Comparison of ENCODE assay signal across 37 mouse cellular contexts in the genomic region with DNA sequence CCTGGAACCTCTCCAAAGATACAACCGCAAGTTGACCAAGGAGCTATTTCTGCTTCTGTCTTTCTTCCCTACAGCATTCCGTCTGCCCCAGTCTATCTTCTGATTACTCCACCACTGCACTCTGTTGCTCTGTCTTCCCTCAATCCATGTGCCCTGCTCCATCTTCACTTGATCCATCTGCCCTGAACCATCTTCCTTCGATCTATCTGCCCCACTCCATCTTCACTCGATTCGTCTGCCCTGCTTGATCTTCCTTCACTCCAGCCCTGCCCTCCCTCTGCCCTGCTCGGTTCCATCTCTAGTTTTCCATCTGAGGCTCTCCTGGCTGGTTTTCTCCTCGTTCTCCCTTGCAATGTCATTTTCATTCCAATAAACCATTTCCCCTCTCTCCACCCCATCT. TPM values are rescaled to one million over a fixed set of nuclear protein-coding genes. Genes with fewer than 3 reads are reported as not detected.
A peak's percentile ranks its signal among the peaks of the same experiment; 100 is the strongest.
DNase-seq lines count a peak whose midpoint lies in the region; ATAC-seq and TF ChIP-seq lines count a peak whose summit lies in the region.
"Had no signal": no experiment of that assay in that cellular context is flagged by ENCODE, and none has a peak within 500 bp of the region (broad histone marks: within the 10 kb centered on the region; RNA-seq: fewer than 3 reads in every experiment).

No protein-coding gene starts in this region.

- ATAC-seq in intestine, embryonic 14.5 days (replicated peaks; ENCODE audit: low FRiP score, low TSS enrichment, low read depth) = peak; percentile 20; the same call in 1 of the 2 replicates
- peak; percentile 34 for ATAC-seq in intestine, postnatal 0 days
- ATAC-seq in inflammation-experienced regulatory T-cells, adult 6 months = no peak
- no peak for ATAC-seq in monocyte, adult 5-6 weeks (replicated peaks; ENCODE audit: insufficient number of reproducible peaks, low FRiP score, low TSS enrichment, poor library complexity, severe bottlenecking)
- ATAC-seq: activated CD4-positive, CD25-positive, alpha-beta regulatory T cell, adult 4 months; CD4-positive, CD25-positive, alpha-beta regulatory T cell, adult 4 months; forebrain, embryonic 15.5 days; hindbrain, postnatal 0 days; Patski had no signal

- H3K4me2 ChIP-seq in intestine, embryonic 14.5 days (ENCODE audit: low read length) = no peak overlapping the region
- peak overlapping the region; percentile 17; the same call in 1 of the 2 replicates for H3K4me2 ChIP-seq in intestine, postnatal 0 days (replicated peaks; ENCODE audit: low read depth)
- H3K4me2 ChIP-seq: embryonic facial prominence, embryonic 13.5 days; forebrain, embryonic 12.5 days; forebrain, embryonic 15.5 days; heart, embryonic 13.5 days; hindbrain, embryonic 14.5 days had no signal

- H3K27me3 ChIP-seq in intestine, embryonic 14.5 days (replicated peaks; ENCODE audit: control insufficient read depth, insufficient read depth, low read length) = no peaks in the 10 kb centered on the region
- H3K27me3 ChIP-seq in intestine, postnatal 0 days (replicated peaks; ENCODE audit: control insufficient read depth, insufficient read depth, low read length) = no peaks in the 10 kb centered on the region
- H3K27me3 ChIP-seq: embryonic facial prominence, embryonic 13.5 days; forebrain, embryonic 12.5 days; forebrain, embryonic 15.5 days; heart, embryonic 13.5 days had no signal

- peak; percentile 52 for DNase-seq in R1 (ENCODE audit: low read depth, low spot score)
- no peak for DNase-seq in intestine, embryonic 14.5 days (ENCODE audit: low spot score)
- no peak for DNase-seq in gastrocnemius, postnatal 36 days
- DNase-seq: adrenal gland, postnatal 10 days; adrenal gland, postnatal 36 days; cerebellum, adult 18-20 months; cerebellum, adult 9-10 months; cerebellum, postnatal 36 days; embryo, embryonic 11 days; gastrocnemius, postnatal 25 days; heart, adult 2 months; heart, postnatal 14 days; heart, postnatal 4 days; kidney, adult 11 months had no signal

- no peak for TF ChIP-seq CTCF in intestine, postnatal 0 days (IDR thresholded peaks at IDR 0.05; ENCODE audit: low read depth)

- H3K4me1 ChIP-seq in intestine, embryonic 14.5 days (replicated peaks; ENCODE audit: control insufficient read depth, insufficient read depth, low read length) = no peaks in the 10 kb centered on the region
- H3K4me1 ChIP-seq in intestine, postnatal 0 days (replicated peaks; ENCODE audit: control insufficient read depth, insufficient read depth, low read length) = no peaks in the 10 kb centered on the region; the same call in 1 of the 2 replicates
- H3K4me1 ChIP-seq: embryonic facial prominence, embryonic 10.5 days; embryonic facial prominence, embryonic 13.5 days; forebrain, embryonic 12.5 days; forebrain, embryonic 15.5 days; heart, embryonic 13.5 days had no signal

- H3K36me3 ChIP-seq in intestine, embryonic 14.5 days (ENCODE audit: control insufficient read depth, insufficient read depth, low read length) = no peaks in the 10 kb centered on the region
- H3K36me3 ChIP-seq in intestine, postnatal 0 days (ENCODE audit: control insufficient read depth, insufficient read depth) = no peaks in the 10 kb centered on the region; the same call in 1 of the 2 replicates
- H3K36me3 ChIP-seq: embryonic facial prominence, embryonic 10.5 days; embryonic facial prominence, embryonic 13.5 days; forebrain, embryonic 12.5 days; forebrain, embryonic 15.5 days; G1E; heart, embryonic 10.5 days; heart, embryonic 13.5 days had no signal

- peak overlapping the region; percentile 51 for H3K27ac ChIP-seq in intestine, embryonic 14.5 days (ENCODE audit: low read depth)
- no peak overlapping the region for H3K27ac ChIP-seq in intestine, postnatal 0 days (ENCODE audit: low read depth, low read length)
- H3K27ac ChIP-seq: embryonic facial prominence, embryonic 10.5 days; embryonic facial prominence, embryonic 13.5 days; forebrain, embryonic 12.5 days; forebrain, embryonic 15.5 days; heart, adult 2 months; heart, embryonic 10.5 days; heart, embryonic 13.5 days; hindbrain, embryonic 14.5 days; hindbrain, postnatal 0 days had no signal

- no peak overlapping the region for H3K4me3 ChIP-seq in intestine, embryonic 14.5 days (ENCODE audit: low read depth, low read length)
- H3K4me3 ChIP-seq in intestine, postnatal 0 days (ENCODE audit: low read depth, low read length) = no peak overlapping the region
- H3K4me3 ChIP-seq: embryonic facial prominence, embryonic 10.5 days; embryonic facial prominence, embryonic 13.5 days; erythroblast, embryonic 14.5 days; forebrain, embryonic 12.5 days; forebrain, embryonic 15.5 days; heart, adult 2 months; heart, embryonic 10.5 days; heart, embryonic 13.5 days had no signal

- intact Hi-C loops in gastrocnemius, postnatal 36 days (cut with DNase I) = no loop called here

- WGBS in intestine, embryonic 14.5 days = 67% methylated on average over 7 of the region's 7 CpGs
- WGBS in intestine, postnatal 0 days = 46% methylated on average over 7 of the region's 7 CpGs

- H3K9ac ChIP-seq in intestine, embryonic 14.5 days (ENCODE audit: low read length) = no peak overlapping the region
- H3K9ac ChIP-seq in intestine, postnatal 0 days (ENCODE audit: low read depth, low read length) = no peak overlapping the region
- H3K9ac ChIP-seq: embryonic facial prominence, embryonic 13.5 days; forebrain, embryonic 12.5 days; forebrain, embryonic 15.5 days; heart, embryonic 13.5 days; hindbrain, embryonic 14.5 days had no signal

- no peaks in the 10 kb centered on the region for H3K9me3 ChIP-seq in intestine, embryonic 14.5 days (ENCODE audit: control insufficient read depth, low read length)
- H3K9me3 ChIP-seq in intestine, postnatal 0 days (ENCODE audit: control insufficient read depth) = no peaks in the 10 kb centered on the region
- H3K9me3 ChIP-seq: embryonic facial prominence, embryonic 10.5 days; embryonic facial prominence, embryonic 13.5 days; forebrain, embryonic 12.5 days; forebrain, embryonic 15.5 days; G1E; heart, embryonic 10.5 days; heart, embryonic 13.5 days had no signal

RNA-seq across cellular contexts. Expression of gene Hnf4a, which starts 3.4 kb away (rescaled TPM):
- polyA plus RNA-seq in intestine, embryonic 14.5 days (2014; fragmentation: Nextera tagmentation; extraction: Ambion mirVana) = 89.8 and 90.5 TPM in 2 replicates
- polyA plus RNA-seq in intestine, postnatal 0 days (2015; fragmentation: Nextera tagmentation; extraction: Ambion mirVana) = 50.8 and 53.0 TPM in 2 replicates
- not detected for polyA plus RNA-seq in inflammation-experienced regulatory T-cells, adult 6 months (2017; shearing (Covaris generic))
- total RNA-seq in gastrocnemius, postnatal 36 days (2021) = not detected
- total RNA-seq in monocyte, adult 5-6 weeks (2017) = not detected in 3 replicates
- total RNA-seq: gastrocnemius, postnatal 25 days; heart, adult 2 months; heart, postnatal 4 days had no signal
- polyA plus RNA-seq: activated CD4-positive, CD25-positive, alpha-beta regulatory T cell, adult 4 months; C2C12; CD4-positive, CD25-positive, alpha-beta regulatory T cell, adult 4 months; cortical plate, adult 2 months; embryonic facial prominence, embryonic 10.5 days; embryonic facial prominence, embryonic 13.5 days; forebrain, embryonic 12.5 days; forebrain, embryonic 15.5 days; heart, adult 2 months; hindbrain, embryonic 11.5 days; hindbrain, embryonic 14.5 days; hindbrain, postnatal 0 days had no signal

RNA-seq across cellular contexts. Expression of gene R3hdml, which starts 11.1 kb away (rescaled TPM):
- polyA plus RNA-seq in intestine, embryonic 14.5 days (2014; fragmentation: Nextera tagmentation; extraction: Ambion mirVana) = 0.16 TPM in 1 of 2 replicates, not detected in the other
- polyA plus RNA-seq in intestine, postnatal 0 days (2015; fragmentation: Nextera tagmentation; extraction: Ambion mirVana) = 0.37 and 0.46 TPM in 2 replicates
- not detected for polyA plus RNA-seq in inflammation-experienced regulatory T-cells, adult 6 months (2017; shearing (Covaris generic))
- not detected for total RNA-seq in gastrocnemius, postnatal 36 days (2021)
- not detected in 3 replicates for total RNA-seq in monocyte, adult 5-6 weeks (2017)
- total RNA-seq: adrenal gland, adult 18-20 months; adrenal gland, postnatal 10 days; adrenal gland, postnatal 36 days; G1E; gastrocnemius, adult 8-10 months; gastrocnemius, postnatal 25 days; granulocyte monocyte progenitor cell, adult 5-6 weeks; heart, adult 2 months; heart, postnatal 14 days; heart, postnatal 4 days had no signal
- polyA plus RNA-seq: activated CD4-positive, CD25-positive, alpha-beta regulatory T cell, adult 4 months; CD4-positive, CD25-positive, alpha-beta regulatory T cell, adult 4 months; cortical plate, adult 2 months; embryonic facial prominence, embryonic 10.5 days; embryonic facial prominence, embryonic 13.5 days; erythroblast, embryonic 14.5 days; forebrain, embryonic 12.5 days; forebrain, embryonic 15.5 days; G1E; heart, adult 2 months; heart, embryonic 13.5 days; heart, embryonic 16.5 days; Patski had no signal

RNA-seq across cellular contexts. Expression of gene Fitm2, which starts 30.8 kb away (rescaled TPM):
- 10.7 and 11.6 TPM in 2 replicates for polyA plus RNA-seq in intestine, embryonic 14.5 days (2014; fragmentation: Nextera tagmentation; extraction: Ambion mirVana)
- polyA plus RNA-seq in intestine, postnatal 0 days (2015; fragmentation: Nextera tagmentation; extraction: Ambion mirVana) = 5.3 and 5.5 TPM in 2 replicates
- 1 to 10 TPM; 1.3 to 3.0 (median 2.2) TPM for polyA plus RNA-seq in inflammation-experienced regulatory T-cells, adult 6 months (2017; shearing (Covaris generic))
- 10 to 100 TPM; 70.2 to 84.3 TPM for total RNA-seq in gastrocnemius, postnatal 36 days (2021)
- 2.2 to 3.4 TPM (median 3.2 TPM) in 3 replicates for total RNA-seq in monocyte, adult 5-6 weeks (2017)

Comparison
In these comparisons a context has a peak if more than half of its experiments do, and no peak if none do; other contexts are left out.
1. ATAC-seq: peak in intestine, embryonic 14.5 days (single experiment) and intestine, postnatal 0 days (single experiment); none in inflammation-experienced regulatory T-cells, adult 6 months (single experiment) and monocyte, adult 5-6 weeks (single experiment).
2. RNA of gene Hnf4a, which starts 3.4 kb away (polyA plus RNA-seq): 89.8 to 90.5 TPM in intestine, embryonic 14.5 days and 50.8 to 53.0 TPM in intestine, postnatal 0 days; not detected in inflammation-experienced regulatory T-cells, adult 6 months; every median in the first group is over 10 times any median in the second.